27 mouse cellular contexts compared by ENCODE assay signal in genomic region chr1:41960982-41961381, GRCm38 (mm10).
DNase-seq lines count a peak whose midpoint lies in the region; ATAC-seq and TF ChIP-seq lines count a peak whose summit lies in the region.
"Had no signal": no experiment of that assay in that cellular context is flagged by ENCODE, and none has a peak within 500 bp of the region (broad histone marks: within the 10 kb centered on the region; RNA-seq: fewer than 3 reads in every experiment).

No protein-coding gene starts in this region.

- no peak overlapping the region for H3K4me3 ChIP-seq in intestine, postnatal 0 days (ENCODE audit: low read depth, low read length)
- H3K4me3 ChIP-seq in intestine, embryonic 15.5 days (replicated peaks): no peak overlapping the region
- H3K4me3 ChIP-seq in lung, embryonic 14.5 days (ENCODE audit: low read depth, low read length): no peak overlapping the region
- H3K4me3 ChIP-seq: heart, embryonic 13.5 days; hindbrain, embryonic 10.5 days; limb, embryonic 12.5 days; liver, embryonic 15.5 days; lung, embryonic 15.5 days; midbrain, embryonic 13.5 days; neural tube, embryonic 15.5 days had no signal

- no peak overlapping the region for H3K27ac ChIP-seq in intestine, postnatal 0 days (ENCODE audit: low read depth, low read length)
- no peak overlapping the region for H3K27ac ChIP-seq in intestine, embryonic 15.5 days
- H3K27ac ChIP-seq in lung, embryonic 14.5 days (ENCODE audit: low read depth): no peak overlapping the region
- H3K27ac ChIP-seq: heart, embryonic 13.5 days; hindbrain, embryonic 10.5 days; limb, embryonic 12.5 days; liver, embryonic 15.5 days; lung, embryonic 15.5 days; macrophage; midbrain, embryonic 13.5 days; neural tube, embryonic 15.5 days had no signal

- no peaks in the 10 kb centered on the region for H3K36me3 ChIP-seq in intestine, postnatal 0 days (ENCODE audit: control insufficient read depth, insufficient read depth)
- H3K36me3 ChIP-seq in intestine, embryonic 15.5 days: no peaks in the 10 kb centered on the region
- H3K36me3 ChIP-seq in lung, embryonic 14.5 days (ENCODE audit: insufficient read depth): no peaks in the 10 kb centered on the region
- H3K36me3 ChIP-seq: G1E; heart, embryonic 13.5 days; hindbrain, embryonic 10.5 days; limb, embryonic 12.5 days; liver, embryonic 15.5 days; lung, embryonic 15.5 days; midbrain, embryonic 13.5 days; neural tube, embryonic 15.5 days had no signal

- DNase-seq in cerebellum, postnatal 10 days: peak; percentile 1 to 3
- no peak for DNase-seq in cerebellum, postnatal 36 days
- no peak for DNase-seq in lung, embryonic 14.5 days
- DNase-seq in lung, postnatal 36 days: no peak
- DNase-seq in brain, adult 2 months (ENCODE audit: low read depth, low spot score): peak; percentile 42
- DNase-seq in ovary, postnatal 36 days (ENCODE audit: low spot score): no peak
- DNase-seq: adrenal gland, postnatal 10 days; cerebellum, adult 11-12 months; cerebellum, postnatal 14 days; heart, postnatal 14 days; kidney, adult 9 months; right cerebral cortex, postnatal 4 days had no signal

- H3K9ac ChIP-seq in intestine, postnatal 0 days (ENCODE audit: low read depth, low read length): no peak overlapping the region
- H3K9ac ChIP-seq in intestine, embryonic 15.5 days: no peak overlapping the region
- H3K9ac ChIP-seq in lung, embryonic 14.5 days: no peak overlapping the region
- H3K9ac ChIP-seq: heart, embryonic 13.5 days; limb, embryonic 12.5 days; liver, embryonic 15.5 days; lung, embryonic 15.5 days; midbrain, embryonic 13.5 days; neural tube, embryonic 15.5 days had no signal

- no peak overlapping the region for H3K4me2 ChIP-seq in intestine, postnatal 0 days (replicated peaks; ENCODE audit: low read depth)
- H3K4me2 ChIP-seq in intestine, embryonic 15.5 days (replicated peaks): no peak overlapping the region
- no peak overlapping the region for H3K4me2 ChIP-seq in lung, embryonic 14.5 days
- H3K4me2 ChIP-seq: heart, embryonic 13.5 days; limb, embryonic 12.5 days; liver, embryonic 15.5 days; lung, embryonic 15.5 days; midbrain, embryonic 13.5 days; neural tube, embryonic 15.5 days had no signal

- H3K4me1 ChIP-seq in intestine, postnatal 0 days (replicated peaks; ENCODE audit: control insufficient read depth, insufficient read depth, low read length): no peaks in the 10 kb centered on the region
- no peaks in the 10 kb centered on the region for H3K4me1 ChIP-seq in intestine, embryonic 15.5 days (replicated peaks)
- H3K4me1 ChIP-seq in lung, embryonic 14.5 days (ENCODE audit: insufficient read depth): no peaks in the 10 kb centered on the region
- H3K4me1 ChIP-seq: heart, embryonic 13.5 days; hindbrain, embryonic 10.5 days; limb, embryonic 12.5 days; liver, embryonic 15.5 days; lung, embryonic 15.5 days; midbrain, embryonic 13.5 days; neural tube, embryonic 15.5 days had no signal

- no peaks in the 10 kb centered on the region for H3K27me3 ChIP-seq in intestine, postnatal 0 days (replicated peaks; ENCODE audit: control insufficient read depth, insufficient read depth, low read length)
- no peaks in the 10 kb centered on the region for H3K27me3 ChIP-seq in intestine, embryonic 15.5 days (replicated peaks)
- no peaks in the 10 kb centered on the region for H3K27me3 ChIP-seq in lung, embryonic 14.5 days (ENCODE audit: insufficient read depth, low read length)
- H3K27me3 ChIP-seq: CH12.LX; heart, embryonic 13.5 days; limb, embryonic 12.5 days; liver, embryonic 15.5 days; lung, embryonic 15.5 days; midbrain, embryonic 13.5 days; neural tube, embryonic 15.5 days had no signal

- peak; percentile 24; the same call in 1 of the 2 replicates for TF ChIP-seq CTCF in intestine, postnatal 0 days (IDR thresholded peaks at IDR 0.05; ENCODE audit: low read depth)
- peak; percentile 11; the same call in 1 of the 2 replicates for TF ChIP-seq CTCF in lung, embryonic 14.5 days (IDR thresholded peaks at IDR 0.05; ENCODE audit: low read depth)

- ATAC-seq in intestine, postnatal 0 days: no peak
- ATAC-seq in intestine, embryonic 15.5 days: no peak
- ATAC-seq in lung, embryonic 14.5 days (ENCODE audit: insufficient read depth): no peak
- ATAC-seq: forebrain, embryonic 14.5 days; hindbrain, embryonic 16.5 days; intestine, embryonic 16.5 days; midbrain, embryonic 13.5 days had no signal

- 63% methylated on average over 2 of the region's 2 CpGs for WGBS in intestine, postnatal 0 days
- WGBS in intestine, embryonic 15.5 days: 63% methylated on average over 2 of the region's 2 CpGs
- 64% methylated on average over 2 of the region's 2 CpGs for WGBS in lung, embryonic 14.5 days

- no peaks in the 10 kb centered on the region for H3K9me3 ChIP-seq in intestine, postnatal 0 days (ENCODE audit: control insufficient read depth)
- no peaks in the 10 kb centered on the region for H3K9me3 ChIP-seq in intestine, embryonic 15.5 days
- H3K9me3 ChIP-seq in lung, embryonic 14.5 days (ENCODE audit: low read depth, low read length): no peaks in the 10 kb centered on the region
- H3K9me3 ChIP-seq: heart, embryonic 13.5 days; hindbrain, embryonic 10.5 days; limb, embryonic 12.5 days; liver, embryonic 15.5 days; lung, embryonic 15.5 days; neural tube, embryonic 15.5 days had no signal

Comparison
In these comparisons a context has a peak if more than half of its experiments do, and no peak if none do; other contexts are left out.
1. DNase-seq: peak in cerebellum, postnatal 10 days (2 of 2) and brain, adult 2 months (single experiment); none in cerebellum, postnatal 36 days (0 of 2), lung, embryonic 14.5 days (single experiment), lung, postnatal 36 days (single experiment) and ovary, postnatal 36 days (single experiment).